Mouse (Mus musculus): Measurements from ENCODE around the gene Mxd4.

DNA sequence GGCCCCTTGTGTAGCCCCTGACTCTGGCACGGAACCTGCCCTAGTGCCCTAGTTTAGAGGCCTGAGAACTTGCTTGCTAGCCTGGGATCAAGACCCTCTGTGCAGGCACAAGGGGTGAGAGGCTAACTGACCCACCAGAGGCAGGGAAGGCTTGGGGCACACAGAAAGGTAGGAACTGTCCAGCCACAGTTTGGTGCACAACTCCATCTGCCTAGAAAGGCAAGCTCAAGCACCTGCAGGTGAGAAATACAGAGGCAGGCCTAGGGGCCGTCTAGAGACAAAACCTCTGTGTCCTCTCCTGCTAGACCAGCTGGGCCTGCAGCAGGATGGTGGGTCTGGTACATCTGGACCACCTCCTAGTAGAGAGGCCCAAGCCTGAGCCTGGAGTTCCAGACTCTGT lies 13.5 kb downstream of the Mxd4 start:
- no peak for TF ChIP-seq POLR2A (IDR thresholded peaks at IDR 0.05; ENCODE audit: extremely low read depth, insufficient read depth, low read length)
- no peak for TF ChIP-seq CTCF (IDR thresholded peaks at IDR 0.05; ENCODE audit: low read depth, low read length)

Measured in liver, adult 2 months (tissue).